ENCODE assay signal across 18 mouse cellular contexts in the genomic region with DNA sequence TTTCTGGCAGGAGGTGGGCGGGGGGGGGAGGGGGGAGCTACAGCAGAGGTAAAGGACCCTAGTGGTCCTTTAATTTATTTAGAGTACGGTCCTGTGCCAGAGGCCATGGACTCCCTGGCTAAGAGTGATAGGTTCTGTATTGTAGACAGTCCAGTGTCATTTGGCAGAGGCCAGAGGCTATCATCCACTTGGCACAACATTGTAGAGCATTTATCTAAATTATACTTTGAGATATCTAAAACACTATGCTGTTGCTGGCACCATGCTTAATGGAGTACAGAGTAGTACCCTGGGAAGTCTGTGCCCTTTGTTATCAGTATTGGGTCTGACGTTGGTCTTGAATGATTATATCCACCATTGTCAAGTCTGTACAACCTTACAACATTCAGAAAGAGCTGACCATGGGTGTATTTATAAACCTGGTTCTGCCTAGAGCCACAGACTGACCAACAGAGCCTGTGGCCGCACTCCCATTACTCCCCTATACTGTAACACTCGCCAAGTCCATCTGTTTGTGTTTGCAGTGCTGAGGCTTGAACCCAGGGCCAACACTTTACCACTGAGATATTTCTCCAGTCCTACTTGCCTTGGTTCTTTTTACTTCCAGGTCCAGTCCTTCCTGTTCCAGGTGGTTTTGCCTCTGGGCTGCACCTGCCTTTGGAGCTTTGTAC.
"Had no signal": no experiment of that assay in that cellular context is flagged by ENCODE, and none has a peak within 500 bp of the region (broad histone marks: within the 10 kb centered on the region; RNA-seq: fewer than 3 reads in every experiment).

No protein-coding gene starts in this region.

- H3K27ac ChIP-seq: limb, embryonic 12.5 days; limb, embryonic 15.5 days; liver, embryonic 12.5 days; liver, embryonic 15.5 days; macrophage; neural tube, embryonic 12.5 days; stomach, embryonic 15.5 days had no signal

- DNase-seq: kidney, adult 18-20 months; kidney, adult 9 months; kidney, postnatal 14 days; kidney, postnatal 4 days; lung, adult 2 months; retina, postnatal 1 day; right cerebral cortex, postnatal 25 days; spleen, adult 18-20 months; thymus, postnatal 25 days had no signal

- H3K9me3 ChIP-seq: limb, embryonic 12.5 days; limb, embryonic 15.5 days; liver, embryonic 12.5 days; liver, embryonic 15.5 days; megakaryocyte, embryonic 14.5 days; neural tube, embryonic 12.5 days; stomach, embryonic 15.5 days had no signal

- H3K9ac ChIP-seq: limb, embryonic 12.5 days; limb, embryonic 15.5 days; liver, embryonic 12.5 days; liver, embryonic 15.5 days; neural tube, embryonic 12.5 days; stomach, embryonic 15.5 days had no signal

- H3K4me3 ChIP-seq: limb, embryonic 12.5 days; limb, embryonic 15.5 days; liver, embryonic 12.5 days; liver, embryonic 15.5 days; megakaryocyte, embryonic 14.5 days; neural tube, embryonic 12.5 days; stomach, embryonic 15.5 days had no signal

- H3K4me2 ChIP-seq: limb, embryonic 12.5 days; limb, embryonic 15.5 days; liver, embryonic 12.5 days; liver, embryonic 15.5 days; neural tube, embryonic 12.5 days; stomach, embryonic 15.5 days had no signal

- H3K36me3 ChIP-seq: limb, embryonic 15.5 days; liver, embryonic 12.5 days; liver, embryonic 15.5 days; stomach, embryonic 15.5 days had no signal

- ATAC-seq: intestine, embryonic 16.5 days; liver, embryonic 12.5 days had no signal

- H3K4me1 ChIP-seq: neural tube, embryonic 12.5 days; stomach, embryonic 15.5 days had no signal

- H3K27me3 ChIP-seq: limb, embryonic 12.5 days; limb, embryonic 15.5 days; liver, embryonic 12.5 days; liver, embryonic 15.5 days; megakaryocyte, embryonic 14.5 days; neural tube, embryonic 12.5 days; stomach, embryonic 15.5 days had no signal
